Mouse (Mus musculus): ENCODE measurements around the gene A630001G21Rik.
A peak's percentile ranks its signal among the peaks of the same experiment; 100 is the strongest.

A630001G21Rik gene

DNA sequence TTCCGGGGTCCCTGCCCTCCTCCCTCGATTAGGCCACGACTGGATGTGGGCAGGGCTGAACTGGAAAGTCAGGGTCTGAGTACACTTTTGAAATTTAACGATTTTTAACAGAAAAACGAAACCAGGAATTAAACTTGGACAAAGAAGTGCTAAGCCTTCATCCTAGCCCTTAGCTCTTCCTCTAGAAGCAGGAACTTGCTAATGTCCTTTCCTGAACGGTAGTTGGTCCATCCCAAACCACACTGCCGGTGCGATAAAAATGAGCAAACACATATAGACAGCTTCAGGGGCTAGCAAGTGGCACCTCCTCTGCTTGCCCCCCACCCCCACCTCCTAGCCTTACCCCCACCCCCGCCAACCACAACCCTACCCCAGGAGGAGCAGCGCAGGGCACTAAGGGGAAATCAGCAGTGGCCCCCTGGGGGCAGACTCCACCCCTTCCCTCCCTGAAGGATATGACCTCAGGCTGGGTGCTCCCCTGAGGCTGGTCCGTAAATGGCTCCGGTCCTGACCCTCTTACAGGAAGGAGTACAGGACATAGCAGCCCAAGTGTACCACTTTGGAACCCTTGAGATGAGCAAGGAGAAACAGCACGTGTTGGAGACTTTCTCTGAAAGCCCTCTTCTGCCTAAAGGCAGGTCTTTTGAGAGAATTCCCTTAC, 42.9 kb downstream of the A630001G21Rik start:
- peak in 1 of 2 experiments; percentile 3 for DNase-seq (ENCODE audit: low spot score in 2 of 2)

- no peak for DNase-seq (ENCODE audit: low spot score in 2 of 2)
Measured at GRCm38 (mm10) chr1:85734511-85734910, 43.9 kb downstream of the A630001G21Rik start.

DNA sequence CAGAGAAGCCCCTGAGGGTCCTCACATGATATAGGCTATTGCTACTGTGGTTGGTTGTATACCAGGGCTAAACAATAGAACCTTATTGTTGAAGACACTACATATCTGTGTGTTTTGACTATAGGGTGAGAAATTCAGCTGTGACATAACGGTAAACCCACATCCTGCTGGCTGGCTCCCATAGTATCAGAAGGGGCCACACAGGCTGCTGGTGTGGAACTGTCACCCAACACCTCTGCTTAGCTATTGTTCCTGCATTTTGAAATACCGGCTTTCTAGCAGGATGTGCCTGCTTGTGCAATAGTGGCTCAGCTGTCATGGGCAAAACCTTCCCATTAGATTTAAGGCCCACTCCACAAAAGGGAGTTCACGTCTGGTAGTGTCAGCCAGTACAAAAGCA, 45.9 kb downstream of the A630001G21Rik start:
- DNase-seq (ENCODE audit: low spot score in 2 of 2), result no peak

- DNase-seq (ENCODE audit: low spot score in 2 of 2), result no peak
Measured at GRCm38 (mm10) chr1:85730471-85730870, 48.0 kb downstream of the A630001G21Rik start.

- DNase-seq (ENCODE audit: low spot score in 2 of 2), result no peak
Measured at GRCm38 (mm10) chr1:85720220-85720893, 58.1 kb downstream of the A630001G21Rik start.

- no peak for DNase-seq (ENCODE audit: low spot score in 2 of 2)
Measured at GRCm38 (mm10) chr1:85719049-85719448, 59.4 kb downstream of the A630001G21Rik start.

- DNase-seq (ENCODE audit: low spot score in 2 of 2), result no peak
Measured at GRCm38 (mm10) chr1:85716447-85717027, 61.9 kb downstream of the A630001G21Rik start.

GRCm38 (mm10) chr1:85714501-85714900, 63.9 kb downstream of the A630001G21Rik start:
- DNase-seq (ENCODE audit: low spot score in 2 of 2), result no peak

GRCm38 (mm10) chr1:85706754-85707153, 71.7 kb downstream of the A630001G21Rik start:
- no peak for DNase-seq (ENCODE audit: low spot score in 2 of 2)

DNA sequence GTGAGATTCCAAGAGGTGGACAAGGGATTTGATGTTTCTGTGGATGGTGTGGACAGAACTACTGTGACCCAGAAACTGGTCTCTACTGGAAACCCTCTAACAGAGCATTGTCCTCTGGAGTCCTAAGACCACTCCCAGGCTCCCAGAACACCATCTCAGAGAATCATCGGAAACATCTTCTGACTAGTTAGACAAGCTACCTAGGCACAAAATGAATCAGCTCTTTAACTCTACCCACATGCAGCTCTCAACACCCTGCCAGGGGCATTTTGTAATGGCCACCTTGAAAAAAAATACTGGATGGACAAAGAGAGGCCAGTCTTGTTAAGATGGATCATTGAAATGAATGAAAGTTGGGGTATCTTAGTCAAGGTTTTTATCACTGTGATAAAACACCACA, 72.9 kb downstream of the A630001G21Rik start:
- DNase-seq (ENCODE audit: low spot score in 2 of 2), result no peak

- peak; percentile 33 to 51 for DNase-seq (ENCODE audit: low spot score in 2 of 2)
Measured at GRCm38 (mm10) chr1:85703245-85704186, 74.9 kb downstream of the A630001G21Rik start.

- DNase-seq (ENCODE audit: low spot score in 2 of 2), result no peak
Measured at GRCm38 (mm10) chr1:85702531-85702930, 75.9 kb downstream of the A630001G21Rik start.

DNA sequence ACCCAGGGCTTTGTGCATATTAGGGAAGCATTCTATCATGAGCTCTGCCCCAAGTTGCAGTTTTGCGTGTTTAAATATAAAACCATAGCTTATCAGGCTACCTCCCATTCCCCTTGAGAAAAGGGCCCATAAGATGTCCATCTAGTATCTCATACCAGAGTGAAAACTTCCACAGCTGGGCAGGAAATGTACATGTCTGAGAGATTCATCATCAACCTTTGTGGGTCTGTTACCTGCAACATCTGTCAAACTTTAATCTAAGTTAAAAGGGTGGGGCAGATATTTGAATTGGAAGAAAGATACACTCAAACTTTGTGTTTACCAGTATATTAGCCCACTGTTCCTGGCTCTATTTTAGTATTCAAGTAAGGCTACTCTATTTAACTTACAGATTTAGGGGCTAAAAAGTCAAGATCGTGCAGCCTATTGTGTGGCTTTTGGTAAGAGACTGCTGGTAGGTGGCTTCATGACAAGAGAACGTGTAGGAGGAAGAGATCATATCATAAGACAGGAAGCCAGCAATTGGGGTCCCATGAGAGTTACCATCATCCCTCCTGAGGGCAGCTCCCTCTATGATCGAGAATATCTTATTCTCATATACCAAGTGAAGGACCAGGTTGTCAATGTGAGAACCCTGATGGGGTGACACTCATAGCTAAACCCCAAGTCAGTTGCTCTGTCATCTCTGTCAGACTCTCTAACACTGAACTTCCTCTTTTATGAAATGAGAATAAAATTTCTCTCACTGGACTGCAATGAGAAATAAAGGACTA, 80.5 kb downstream of the A630001G21Rik start:
- no peak for DNase-seq (ENCODE audit: low spot score in 2 of 2)

DNA sequence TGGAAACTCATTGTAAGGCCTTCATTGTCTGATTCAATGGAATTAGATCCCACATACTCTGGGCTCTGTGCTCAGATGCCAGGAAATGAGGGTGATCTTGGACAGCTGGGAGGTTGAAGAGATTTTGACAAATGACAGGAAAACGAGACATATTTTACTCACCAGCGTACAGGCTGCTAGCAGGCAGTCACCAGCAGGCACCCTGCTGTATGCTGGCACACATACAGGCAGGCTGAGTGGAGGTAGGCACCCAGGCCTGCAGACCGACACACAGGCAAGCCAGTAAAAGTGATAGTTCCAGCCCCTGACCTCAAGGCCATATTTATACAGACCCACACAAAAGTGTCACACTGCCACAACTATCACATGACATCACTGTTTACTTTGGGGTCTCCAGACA, 82.8 kb downstream of the A630001G21Rik start:
- no peak for DNase-seq (ENCODE audit: low spot score in 2 of 2)

DNA sequence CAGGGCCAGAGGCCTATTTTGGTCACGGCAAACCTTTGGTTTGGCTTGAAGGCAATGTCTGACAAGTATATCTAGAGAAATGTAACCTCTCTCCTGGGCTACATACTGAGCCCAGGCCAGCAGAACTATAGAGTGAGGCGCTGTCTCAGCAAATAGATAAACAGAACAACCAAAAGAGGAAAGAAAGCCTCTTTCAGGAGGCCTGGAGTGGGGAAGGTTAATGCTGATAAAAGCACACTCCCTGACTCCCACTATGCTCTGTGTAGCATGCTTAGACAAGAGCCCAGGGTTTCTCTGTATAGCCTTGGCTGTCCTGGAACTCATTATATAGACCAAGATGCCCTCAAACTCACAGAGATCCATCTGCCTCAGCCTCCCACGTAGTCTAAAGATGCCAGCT, 85.2 kb downstream of the A630001G21Rik start:
- no peak for DNase-seq (ENCODE audit: low spot score in 2 of 2)

- DNase-seq (ENCODE audit: low spot score in 2 of 2), result no peak
Measured at GRCm38 (mm10) chr1:85692281-85692680, 86.2 kb downstream of the A630001G21Rik start.

- DNase-seq (ENCODE audit: low spot score in 2 of 2), result no peak
Measured at GRCm38 (mm10) chr1:85690544-85690943, 87.9 kb downstream of the A630001G21Rik start.

GRCm38 (mm10) chr1:85687346-85687745, 91.1 kb downstream of the A630001G21Rik start:
- DNase-seq (ENCODE audit: low spot score in 2 of 2), result no peak

GRCm38 (mm10) chr1:85686666-85687065, 91.8 kb downstream of the A630001G21Rik start:
- DNase-seq (ENCODE audit: low spot score in 2 of 2), result no peak

- DNase-seq (ENCODE audit: low spot score in 2 of 2), result no peak
Measured at GRCm38 (mm10) chr1:85680226-85680625, 98.2 kb downstream of the A630001G21Rik start.
